Mouse (Mus musculus) brown adipose tissue, adult 24 weeks (tissue): ENCODE results near the gene Cfap161. TPM values are rescaled to one million over a fixed set of nuclear protein-coding genes. Genes with fewer than 3 reads are reported as not detected.

Experiments used
- H3K27ac ChIP-seq: fragments of 200-500 bp; replicated peaks from 2 replicates; pipeline ENCODE4 v1.5.1; 2012; ENCODE audit warnings: low read depth, mild to moderate bottlenecking, low read length
- H3K4me1 ChIP-seq: fragments of 200-500 bp; 2 replicates; pipeline ENCODE4 v1.6.1; 2012; ENCODE audit warnings: low read length, mixed read lengths; ENCODE audit not compliant: control insufficient read depth, insufficient read depth, insufficient read length
- H3K4me3 ChIP-seq: fragments of 200-500 bp; 2 replicates; pipeline ENCODE4 v1.5.1; 2012; ENCODE audit warnings: low read depth, mild to moderate bottlenecking, low read length, moderate library complexity; ENCODE audit not compliant: insufficient read depth
- polyA plus RNA-seq: library from polyadenylated mRNA; stranded (reverse); fragments of >200 nt; gene quantifications from 2 replicates; pipeline ENCODE4 v1.2.4, GENCODE M21; 2012; ENCODE audit not compliant: missing spikeins, insufficient read depth, insufficient read length

Gene Cfap161
- 1.1 and 1.4 TPM in 2 replicates for polyA plus RNA-seq

- no peak within 1 kb of the TSS for H3K4me3 ChIP-seq
- no peak within 1 kb of the TSS for H3K27ac ChIP-seq
- H3K4me1 ChIP-seq = no peaks in the 10 kb centered on the region
These were observed at the start of gene Cfap161 for GRCm38 (mm10) chr7:83794705-83795104. Cfap161 (minus strand) TSS chr7:83794880.

- Histone ChIP-seq H3K27ac (peak overlapping the region; percentile 45), H3K4me1 (peaks cover 13% of the 10 kb centered on the region), H3K4me3 (no peak overlapping the region)
These were observed 48.0 kb upstream of the Cfap161 start for GRCm38 (mm10) chr7:83842486-83843259.

GRCm38 (mm10) chr7:83840076-83840475, 45.4 kb upstream of the Cfap161 start:
- no peak overlapping the region for H3K27ac ChIP-seq

GRCm38 (mm10) chr7:83838525-83839224, 44.0 kb upstream of the Cfap161 start:
- peaks cover 18% of the 10 kb centered on the region for H3K4me1 ChIP-seq
- H3K27ac ChIP-seq = peak overlapping the region; percentile 35
- no peak overlapping the region for H3K4me3 ChIP-seq

More at GRCm38 (mm10) chr7:83840076-83840475, 45.4 kb upstream of the Cfap161 start:
- Histone ChIP-seq H3K4me1 (peaks cover 14% of the 10 kb centered on the region), H3K4me3 (no peak overlapping the region)

GRCm38 (mm10) chr7:83829355-83829754, 34.7 kb upstream of the Cfap161 start:
- H3K27ac ChIP-seq = no peak overlapping the region
- H3K4me3 ChIP-seq = no peak overlapping the region
- peaks cover 11% of the 10 kb centered on the region; the same call in 1 of the 2 replicates for H3K4me1 ChIP-seq

- H3K4me1 ChIP-seq = peaks cover 11% of the 10 kb centered on the region; the same call in 1 of the 2 replicates
- H3K27ac ChIP-seq = no peak overlapping the region
These were observed 32.9 kb upstream of the Cfap161 start for GRCm38 (mm10) chr7:83827402-83828076.

GRCm38 (mm10) chr7:83826808-83827207, 32.1 kb upstream of the Cfap161 start:
- Histone ChIP-seq H3K4me1 (peaks cover 11% of the 10 kb centered on the region; the same call in 1 of the 2 replicates), H3K4me3 (no peak overlapping the region), H3K27ac (no peak overlapping the region)

More at GRCm38 (mm10) chr7:83827402-83828076, 32.9 kb upstream of the Cfap161 start:
- no peak overlapping the region for H3K4me3 ChIP-seq

- Histone ChIP-seq H3K27ac (no peak overlapping the region), H3K4me3 (no peak overlapping the region), H3K4me1 (no peaks in the 10 kb centered on the region)
These were observed 27.3 kb upstream of the Cfap161 start for GRCm38 (mm10) chr7:83821951-83822350.

GRCm38 (mm10) chr7:83816886-83817285, 22.2 kb upstream of the Cfap161 start:
- H3K4me3 ChIP-seq = no peak overlapping the region
- no peak overlapping the region for H3K27ac ChIP-seq
- peaks cover 13% of the 10 kb centered on the region for H3K4me1 ChIP-seq

- Histone ChIP-seq H3K4me3 (no peak overlapping the region), H3K27ac (no peak overlapping the region), H3K4me1 (peaks cover 20% of the 10 kb centered on the region)
These were observed 21.0 kb upstream of the Cfap161 start for GRCm38 (mm10) chr7:83815646-83816045.

GRCm38 (mm10) chr7:83813993-83814392, 19.3 kb upstream of the Cfap161 start:
- Histone ChIP-seq H3K4me1 (peaks cover 20% of the 10 kb centered on the region), H3K4me3 (no peak overlapping the region; the same call in 1 of the 2 replicates), H3K27ac (peak overlapping the region; percentile 71)

- H3K27ac ChIP-seq = peak overlapping the region; percentile 5; the same call in 1 of the 2 replicates
- peaks cover 20% of the 10 kb centered on the region for H3K4me1 ChIP-seq
These were observed 18.8 kb upstream of the Cfap161 start for GRCm38 (mm10) chr7:83813465-83813864.

GRCm38 (mm10) chr7:83813016-83813415, 18.3 kb upstream of the Cfap161 start:
- Histone ChIP-seq H3K4me3 (no peak overlapping the region), H3K4me1 (peaks cover 22% of the 10 kb centered on the region), H3K27ac (peak overlapping the region; percentile 5; the same call in 1 of the 2 replicates)

More at GRCm38 (mm10) chr7:83813465-83813864, 18.8 kb upstream of the Cfap161 start:
- no peak overlapping the region for H3K4me3 ChIP-seq

- Histone ChIP-seq H3K27ac (no peak overlapping the region), H3K4me3 (no peak overlapping the region), H3K4me1 (peaks cover 23% of the 10 kb centered on the region)
These were observed 17.9 kb upstream of the Cfap161 start for GRCm38 (mm10) chr7:83812581-83812980.

GRCm38 (mm10) chr7:83811916-83812315, 17.2 kb upstream of the Cfap161 start:
- H3K4me1 ChIP-seq = peaks cover 23% of the 10 kb centered on the region
- no peak overlapping the region for H3K27ac ChIP-seq

More at GRCm38 (mm10) chr7:83811916-83812315, 17.2 kb upstream of the Cfap161 start:
- no peak overlapping the region for H3K4me3 ChIP-seq
